Mouse (Mus musculus): ENCODE data around the gene Zfp553. TPM values are rescaled to one million over a fixed set of nuclear protein-coding genes. Genes with fewer than 3 reads are reported as not detected.
A peak's percentile ranks its signal among the peaks of the same experiment; 100 is the strongest.

Gene Zfp553
- polyA plus RNA-seq, 1 experiment from 2014 or later = 31.9 TPM

DNA sequence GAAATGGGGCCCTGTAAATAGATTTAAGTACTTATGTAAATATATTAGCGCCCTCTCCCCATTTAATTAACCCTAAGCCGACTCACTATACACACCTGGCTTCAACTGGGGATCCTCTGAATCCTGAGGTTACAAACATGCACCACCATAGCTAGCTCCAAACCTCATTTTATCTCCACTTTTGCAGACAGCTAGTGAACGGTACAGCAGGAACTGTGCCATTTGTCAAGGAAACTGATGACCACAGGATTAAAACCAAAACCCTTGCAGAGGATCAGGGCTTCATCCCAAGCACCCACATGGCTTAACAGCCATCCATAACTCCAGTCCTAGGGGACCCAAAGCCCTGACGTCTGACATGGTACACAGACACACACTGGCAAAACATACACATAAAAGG lies 22.1 kb downstream of the Zfp553 start:
- peak overlapping the region; percentile 56 for H3K4me3 ChIP-seq (replicated peaks; ENCODE audit: low read depth, low read length)
- H3K27ac ChIP-seq (replicated peaks; ENCODE audit: low read depth, low read length) = peak overlapping the region; percentile 91
- DNase-seq (no peak), ATAC-seq (ENCODE audit: low FRiP score, low TSS enrichment) (no peak)
- no peaks in the 10 kb centered on the region for H3K9me3 ChIP-seq (ENCODE audit: control insufficient read depth, low read length)
- peak overlapping the region; percentile 66 for H3K4me2 ChIP-seq (ENCODE audit: low read length)
- peaks cover 10% of the 10 kb centered on the region for H3K36me3 ChIP-seq (ENCODE audit: control insufficient read depth, insufficient read depth, low read length)
- WGBS = 35% methylated on average over 4 of the region's 4 CpGs
- H3K27me3 ChIP-seq (ENCODE audit: control insufficient read depth, insufficient read depth, low read length) = no peaks in the 10 kb centered on the region
- peak overlapping the region; percentile 79 for H3K9ac ChIP-seq (replicated peaks; ENCODE audit: low read length)
- H3K4me1 ChIP-seq (ENCODE audit: control insufficient read depth, insufficient read depth, low read length) = peaks cover 12% of the 10 kb centered on the region; the same call in 1 of the 2 replicates

DNA sequence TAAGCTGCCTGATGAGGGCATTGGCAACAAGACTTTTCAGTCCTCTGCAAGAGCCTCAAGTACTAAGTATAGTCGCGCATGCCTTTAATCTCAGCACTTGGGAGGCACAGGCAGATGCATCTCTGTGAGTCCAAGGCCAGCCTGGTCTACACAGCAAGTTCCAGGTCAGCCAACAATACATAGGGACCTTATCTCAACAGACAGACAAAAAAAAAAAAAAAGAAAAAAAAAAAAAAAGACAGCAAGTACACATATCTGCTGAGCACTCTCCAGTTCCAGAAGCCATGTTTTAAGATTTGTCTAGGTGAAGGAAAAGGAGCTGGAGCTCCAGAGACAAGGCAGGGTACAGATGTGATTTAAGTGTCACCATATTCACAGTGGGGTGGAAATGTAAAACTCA lies 23.1 kb downstream of the Zfp553 start:
- DNase-seq (no peak), ATAC-seq (ENCODE audit: low FRiP score, low TSS enrichment) (no peak)
- Histone ChIP-seq H3K9me3 (ENCODE audit: control insufficient read depth, low read length) (no peaks in the 10 kb centered on the region), H3K36me3 (ENCODE audit: control insufficient read depth, insufficient read depth, low read length) (peaks cover 8% of the 10 kb centered on the region; the same call in 1 of the 2 replicates), H3K27ac (replicated peaks; ENCODE audit: low read depth, low read length) (no peak overlapping the region), H3K4me2 (ENCODE audit: low read length) (no peak overlapping the region), H3K9ac (replicated peaks; ENCODE audit: low read length) (no peak overlapping the region), H3K27me3 (ENCODE audit: control insufficient read depth, insufficient read depth, low read length) (no peaks in the 10 kb centered on the region), H3K4me1 (ENCODE audit: control insufficient read depth, insufficient read depth, low read length) (peaks cover 13% of the 10 kb centered on the region), H3K4me3 (replicated peaks; ENCODE audit: low read depth, low read length) (no peak overlapping the region)
- 84% methylated on average over 2 of the region's 2 CpGs for WGBS

DNA sequence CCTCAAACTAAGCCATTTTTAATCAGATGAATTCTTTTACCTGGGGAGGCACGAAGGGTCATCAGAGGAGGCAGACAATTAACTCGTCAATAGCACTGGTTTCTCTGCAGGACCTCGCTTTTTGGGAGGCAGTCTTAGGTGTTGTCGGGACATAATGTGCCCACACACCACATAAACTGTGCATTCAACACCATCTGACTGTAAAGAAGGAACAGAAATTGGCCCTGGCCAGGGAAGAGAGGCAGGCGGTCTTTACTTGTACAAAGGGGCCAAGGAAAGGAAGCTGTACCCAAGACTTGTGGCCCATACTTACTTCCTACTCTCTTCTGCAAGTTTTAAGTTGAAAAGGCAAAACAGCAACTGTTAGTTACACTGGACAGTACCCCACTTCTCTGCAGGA lies 23.7 kb downstream of the Zfp553 start:
- DNase-seq (no peak), ATAC-seq (ENCODE audit: low FRiP score, low TSS enrichment) (no peak)
- Histone ChIP-seq H3K4me1 (ENCODE audit: control insufficient read depth, insufficient read depth, low read length) (peaks cover 15% of the 10 kb centered on the region), H3K4me3 (replicated peaks; ENCODE audit: low read depth, low read length) (no peak overlapping the region), H3K4me2 (ENCODE audit: low read length) (no peak overlapping the region), H3K27ac (replicated peaks; ENCODE audit: low read depth, low read length) (no peak overlapping the region), H3K9me3 (ENCODE audit: control insufficient read depth, low read length) (no peaks in the 10 kb centered on the region), H3K9ac (replicated peaks; ENCODE audit: low read length) (no peak overlapping the region), H3K27me3 (ENCODE audit: control insufficient read depth, insufficient read depth, low read length) (no peaks in the 10 kb centered on the region), H3K36me3 (ENCODE audit: control insufficient read depth, insufficient read depth, low read length) (peaks cover 5% of the 10 kb centered on the region; the same call in 1 of the 2 replicates)
- WGBS = 89% methylated on average over 5 of the region's 5 CpGs

DNA sequence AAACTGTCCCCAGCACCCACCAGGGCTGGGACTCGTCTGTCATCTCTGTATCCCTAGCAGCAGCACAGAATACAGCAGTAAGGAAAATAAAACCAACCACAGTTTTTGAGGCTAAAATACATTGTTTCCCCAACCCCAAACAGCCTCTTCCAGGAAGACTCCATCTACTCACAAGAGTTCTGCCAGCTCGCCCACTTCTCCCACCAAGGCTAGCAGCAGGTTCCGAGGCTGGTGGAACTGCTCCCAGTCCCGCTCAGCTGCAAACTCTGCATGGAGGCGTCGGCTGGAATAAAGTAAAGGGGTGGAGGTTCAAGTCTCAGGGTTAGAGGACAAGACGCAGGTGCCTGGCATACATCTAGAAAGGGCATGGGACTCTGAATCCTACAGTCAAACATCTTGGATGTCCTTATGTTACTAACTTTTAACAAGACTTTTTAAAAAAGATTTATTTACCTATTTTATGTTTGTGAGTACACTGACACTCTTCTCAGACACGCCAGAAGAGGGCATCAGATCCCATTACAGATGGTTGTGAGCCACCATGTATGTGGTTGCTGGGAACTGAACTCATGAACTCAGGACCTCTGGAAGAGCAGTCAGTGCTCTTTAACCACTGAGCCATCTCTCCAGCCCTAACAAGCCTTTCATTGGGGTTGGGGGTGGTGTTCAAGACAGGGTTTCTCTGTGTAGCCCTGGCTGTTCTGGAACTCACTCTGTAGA lies 26.5 kb downstream of the Zfp553 start:
- H3K9ac ChIP-seq (replicated peaks; ENCODE audit: low read length) = no peak overlapping the region
- H3K4me3 ChIP-seq (replicated peaks; ENCODE audit: low read depth, low read length) = peak overlapping the region; percentile 56
- peaks cover 5% of the 10 kb centered on the region; the same call in 1 of the 2 replicates for H3K36me3 ChIP-seq (ENCODE audit: control insufficient read depth, insufficient read depth, low read length)
- no peak overlapping the region for H3K27ac ChIP-seq (replicated peaks; ENCODE audit: low read depth, low read length)
- peak overlapping the region; percentile 68 for H3K4me2 ChIP-seq (ENCODE audit: low read length)
- no peaks in the 10 kb centered on the region for H3K9me3 ChIP-seq (ENCODE audit: control insufficient read depth, low read length)
- H3K27me3 ChIP-seq (ENCODE audit: control insufficient read depth, insufficient read depth, low read length) = no peaks in the 10 kb centered on the region
- DNase-seq (no peak), ATAC-seq (ENCODE audit: low FRiP score, low TSS enrichment) (no peak)
- H3K4me1 ChIP-seq (ENCODE audit: control insufficient read depth, insufficient read depth, low read length) = peaks cover 15% of the 10 kb centered on the region
- 72% methylated on average over 8 of the region's 8 CpGs for WGBS

DNA sequence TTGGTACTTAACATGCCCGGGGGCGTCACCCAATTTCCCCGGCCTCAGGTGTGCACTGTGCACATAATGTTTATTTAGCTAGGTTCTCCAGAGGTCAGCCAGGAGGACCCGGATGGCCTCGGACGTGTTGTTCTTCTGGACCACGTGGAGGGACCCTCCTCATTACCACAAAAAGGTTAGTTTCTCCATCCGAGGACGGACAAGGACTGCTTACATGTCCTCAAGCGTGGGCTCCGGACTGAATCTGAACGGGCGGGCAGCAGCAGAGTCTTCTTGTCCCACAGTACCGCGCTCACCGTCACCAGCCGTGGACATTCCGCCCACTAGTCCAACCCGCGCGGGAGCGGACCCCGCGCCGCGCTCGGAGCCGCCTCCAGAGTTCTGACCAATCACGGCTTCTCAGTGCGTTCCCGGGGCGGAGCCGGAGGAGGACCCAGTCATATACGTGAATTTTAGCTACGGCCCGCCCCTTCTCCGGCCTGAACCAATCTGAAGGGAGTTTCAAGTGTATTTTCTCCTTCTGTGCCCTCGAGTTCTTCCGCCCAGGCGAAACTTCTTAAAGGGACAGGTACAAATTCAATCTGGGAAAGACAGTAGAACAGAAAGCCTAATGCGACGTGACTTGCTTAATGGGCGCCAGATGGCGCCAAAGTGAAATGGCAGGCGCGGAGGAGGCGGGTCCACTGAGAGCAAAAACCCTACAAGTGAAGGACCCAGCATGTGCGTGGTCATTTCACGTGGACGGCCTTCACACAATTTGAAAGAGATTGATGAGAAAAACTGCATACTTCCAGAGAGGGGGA lies 27.6 kb downstream of the Zfp553 start, which contains the start of gene Dctpp1:
Gene Dctpp1 (minus strand): TSS at position 401 of the 803 bp plus-strand sequence.
- under 1% methylated on average over 50 of the region's 50 CpGs for WGBS
- Histone ChIP-seq H3K27me3 (ENCODE audit: control insufficient read depth, insufficient read depth, low read length) (no peaks in the 10 kb centered on the region), H3K27ac (replicated peaks; ENCODE audit: low read depth, low read length) (no peak within 1 kb of the TSS), H3K4me1 (ENCODE audit: control insufficient read depth, insufficient read depth, low read length) (peaks cover 7% of the 10 kb centered on the region; the same call in 1 of the 2 replicates), H3K36me3 (ENCODE audit: control insufficient read depth, insufficient read depth, low read length) (peaks cover 5% of the 10 kb centered on the region; the same call in 1 of the 2 replicates), H3K4me2 (ENCODE audit: low read length) (peak within 1 kb of the TSS; percentile 68), H3K9me3 (ENCODE audit: control insufficient read depth, low read length) (no peaks in the 10 kb centered on the region), H3K4me3 (replicated peaks; ENCODE audit: low read depth, low read length) (peak within 1 kb of the TSS; percentile 56), H3K9ac (replicated peaks; ENCODE audit: low read length) (peak within 1 kb of the TSS; percentile 56)
- DNase-seq = peak; percentile 98
- ATAC-seq (ENCODE audit: low FRiP score, low TSS enrichment) = peak; percentile 98

DNA sequence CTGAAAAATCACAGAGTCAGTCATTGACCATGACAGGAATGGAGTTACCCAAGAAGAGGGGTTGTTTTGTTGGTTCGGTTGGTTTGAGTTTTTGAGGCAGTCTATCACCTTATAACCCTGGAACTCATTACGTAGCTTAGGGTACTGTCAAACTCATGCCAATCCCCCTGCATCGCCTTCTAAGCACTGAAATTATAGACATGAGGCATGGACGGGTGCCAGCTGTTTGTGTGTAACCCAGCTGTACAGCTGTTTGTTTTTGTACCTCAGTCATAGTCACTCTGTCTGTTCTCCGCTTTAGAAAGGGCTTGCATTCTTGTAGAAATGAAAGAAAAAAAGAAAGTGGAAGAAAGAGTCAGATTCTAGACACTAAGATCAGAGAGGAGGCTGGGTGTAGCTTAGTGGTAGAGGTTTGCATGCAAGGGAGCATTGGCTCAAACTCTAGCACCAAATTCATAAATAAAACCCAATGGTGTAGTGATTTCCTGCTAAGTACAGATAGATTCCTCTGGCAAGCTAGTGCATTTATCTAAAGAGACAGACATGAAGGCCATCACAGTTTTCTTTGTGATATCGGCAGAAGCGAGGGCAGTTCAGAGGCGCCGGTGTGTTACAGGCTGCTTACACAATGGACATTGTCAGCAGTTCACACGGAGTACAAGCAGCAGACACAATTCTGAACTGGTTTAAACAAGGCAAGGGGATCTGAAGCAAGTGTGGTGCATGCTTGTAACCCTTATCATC lies 29.5 kb downstream of the Zfp553 start:
- Histone ChIP-seq H3K4me2 (ENCODE audit: low read length) (no peak overlapping the region), H3K27ac (replicated peaks; ENCODE audit: low read depth, low read length) (no peak overlapping the region)
- no peak for ATAC-seq (ENCODE audit: low FRiP score, low TSS enrichment)

DNA sequence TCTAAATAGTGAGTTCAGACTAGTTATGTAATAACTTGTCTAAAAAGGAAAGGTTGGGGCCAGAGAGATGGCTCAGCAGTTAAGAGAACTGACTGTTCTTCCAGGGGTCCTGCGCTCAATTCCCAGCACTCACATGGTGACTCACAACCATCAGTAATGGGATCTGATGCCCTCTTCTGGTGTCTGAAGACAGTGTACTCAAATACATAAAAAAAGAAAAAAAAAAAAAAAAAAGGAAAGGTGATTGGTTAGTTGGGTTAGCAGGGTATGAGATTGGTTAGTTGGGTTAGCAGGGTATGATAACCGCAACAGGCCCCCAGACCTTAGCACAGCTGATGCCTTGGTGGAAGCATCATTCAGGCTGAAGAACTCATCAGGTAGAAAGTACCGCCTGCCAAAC lies 30.7 kb downstream of the Zfp553 start:
- Histone ChIP-seq H3K27ac (replicated peaks; ENCODE audit: low read depth, low read length) (no peak overlapping the region), H3K27me3 (ENCODE audit: control insufficient read depth, insufficient read depth, low read length) (no peaks in the 10 kb centered on the region), H3K4me3 (replicated peaks; ENCODE audit: low read depth, low read length) (no peak overlapping the region), H3K36me3 (ENCODE audit: control insufficient read depth, insufficient read depth, low read length) (no peaks in the 10 kb centered on the region), H3K9ac (replicated peaks; ENCODE audit: low read length) (no peak overlapping the region), H3K4me1 (ENCODE audit: control insufficient read depth, insufficient read depth, low read length) (peaks cover 7% of the 10 kb centered on the region; the same call in 1 of the 2 replicates), H3K4me2 (ENCODE audit: low read length) (no peak overlapping the region), H3K9me3 (ENCODE audit: control insufficient read depth, low read length) (peaks cover 2% of the 10 kb centered on the region; the same call in 1 of the 2 replicates)
- WGBS = 92% methylated on average over 3 of the region's 3 CpGs
- ATAC-seq (ENCODE audit: low FRiP score, low TSS enrichment) (no peak), DNase-seq (no peak)

More for the DNA sequence above, 29.5 kb downstream of the Zfp553 start:
- no peaks in the 10 kb centered on the region for H3K27me3 ChIP-seq (ENCODE audit: control insufficient read depth, insufficient read depth, low read length)
- H3K4me1 ChIP-seq (ENCODE audit: control insufficient read depth, insufficient read depth, low read length) = peaks cover 7% of the 10 kb centered on the region; the same call in 1 of the 2 replicates
- H3K36me3 ChIP-seq (ENCODE audit: control insufficient read depth, insufficient read depth, low read length) = no peaks in the 10 kb centered on the region
- H3K9me3 ChIP-seq (ENCODE audit: control insufficient read depth, low read length) = no peaks in the 10 kb centered on the region
- 85% methylated on average over 10 of the region's 10 CpGs for WGBS
- H3K9ac ChIP-seq (replicated peaks; ENCODE audit: low read length) = no peak overlapping the region
- no peak for DNase-seq
- H3K4me3 ChIP-seq (replicated peaks; ENCODE audit: low read depth, low read length) = no peak overlapping the region

DNA sequence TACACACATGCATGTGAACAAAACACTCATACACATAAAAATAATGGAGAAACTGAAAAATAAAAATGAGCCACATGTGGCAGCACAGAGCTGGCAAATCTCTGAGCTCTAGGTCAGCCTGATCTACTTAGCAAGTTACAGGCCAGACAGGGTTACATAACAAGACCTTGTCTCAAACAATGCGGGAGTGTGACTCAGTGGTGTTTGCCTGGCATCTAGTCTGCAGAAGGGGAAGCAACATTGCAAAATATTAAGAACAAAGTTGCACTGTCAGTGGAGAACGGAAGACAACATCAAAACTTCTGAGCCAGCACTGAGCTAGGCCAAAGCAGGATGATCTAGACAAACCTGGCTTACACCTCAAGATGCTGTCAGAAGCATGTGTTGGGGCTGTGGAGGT lies 37.4 kb downstream of the Zfp553 start:
- no peak overlapping the region for H3K4me3 ChIP-seq (replicated peaks; ENCODE audit: low read depth, low read length)
- no peak overlapping the region for H3K9ac ChIP-seq (replicated peaks; ENCODE audit: low read length)
- DNase-seq = no peak
- H3K4me2 ChIP-seq (ENCODE audit: low read length) = no peak overlapping the region
- ATAC-seq (ENCODE audit: low FRiP score, low TSS enrichment) = no peak
- H3K27me3 ChIP-seq (ENCODE audit: control insufficient read depth, insufficient read depth, low read length) = no peaks in the 10 kb centered on the region
- H3K27ac ChIP-seq (replicated peaks; ENCODE audit: low read depth, low read length) = no peak overlapping the region
- H3K9me3 ChIP-seq (ENCODE audit: control insufficient read depth, low read length) = peaks cover 4% of the 10 kb centered on the region; the same call in 1 of the 2 replicates
- H3K36me3 ChIP-seq (ENCODE audit: control insufficient read depth, insufficient read depth, low read length) = peaks cover 18% of the 10 kb centered on the region
- WGBS = 96% methylated on average over 2 of the region's 2 CpGs
- peaks cover 11% of the 10 kb centered on the region for H3K4me1 ChIP-seq (ENCODE audit: control insufficient read depth, insufficient read depth, low read length)

Measured in midbrain, embryonic 14.5 days (tissue).